Mouse (Mus musculus) liver, embryonic 14.5 days (tissue): Measurements from ENCODE around the gene Fgfr2. TPM values are rescaled to one million over a fixed set of nuclear protein-coding genes. Genes with fewer than 3 reads are reported as not detected.

ENCODE experiments used
- ATAC-seq: fragments of 200-750 bp; cut with Nextera tagmentation; 2 replicates; pipeline ENCODE4 v1.8.0; 2017; ENCODE audit warnings: moderate number of reproducible peaks, mild to moderate bottlenecking, moderate library complexity; ENCODE audit not compliant: insufficient read depth
- DNase-seq, 3 experiments: peaks; one replicate each; pipeline ENCODE4 v3.0.0-alpha.2; 2012 to 2013; ENCODE audit warnings: low read depth in 3 of 3, low spot score in 3 of 3
- H3K27ac ChIP-seq: fragments of 300-500 bp; sonication (generic); 2 replicates; pipeline ENCODE4 v1.5.1; 2014; ENCODE audit warnings: moderate library complexity, mild to moderate bottlenecking, control low read depth, inconsistent platforms
- H3K27me3 ChIP-seq: fragments of 300-500 bp; sonication (generic); 2 replicates; pipeline ENCODE4 v1.6.1; 2014; ENCODE audit warnings: mild to moderate bottlenecking, low read length, moderate library complexity; ENCODE audit not compliant: control insufficient read depth, insufficient read depth
- H3K36me3 ChIP-seq: fragments of 300-500 bp; sonication (generic); replicated peaks from 2 replicates; pipeline ENCODE4 v1.6.1; 2014; ENCODE audit warnings: low read depth; ENCODE audit not compliant: control insufficient read depth, insufficient read depth
- H3K4me1 ChIP-seq, 2 experiments: fragments of 200-500 bp in 1 of 2; fragments of 300-500 bp in 1 of 2; sonication (generic) in 1 of 2; replicated peaks; 2 replicates each; pipeline ENCODE4 v1.6.1; 2012 to 2014; ENCODE audit warnings: antibody characterized with exemption in 1 of 2, inconsistent platforms in 1 of 2, low read length in 1 of 2; ENCODE audit not compliant: control insufficient read depth in 2 of 2, insufficient read depth in 2 of 2
- H3K4me2 ChIP-seq: fragments of 300-500 bp; sonication (generic); 2 replicates; pipeline ENCODE4 v1.6.1; 2014; ENCODE audit warnings: low read depth, mild to moderate bottlenecking, control low read depth, moderate library complexity
- H3K4me3 ChIP-seq, 2 experiments: fragments of 200-500 bp in 1 of 2; fragments of 300-500 bp in 1 of 2; sonication (generic) in 1 of 2; 2 replicates each; pipeline ENCODE4 v1.5.1; 2012 to 2014; ENCODE audit warnings: low read depth in 2 of 2, low read length in 2 of 2, mild to moderate bottlenecking in 2 of 2, control low read depth in 1 of 2, inconsistent platforms in 1 of 2, moderate library complexity in 1 of 2; ENCODE audit not compliant: insufficient read depth in 1 of 2
- H3K9ac ChIP-seq: fragments of 300-500 bp; sonication (generic); replicated peaks from 2 replicates; pipeline ENCODE4 v1.6.1; 2014; ENCODE audit warnings: mild to moderate bottlenecking, control low read depth, moderate library complexity
- H3K9me3 ChIP-seq: fragments of 300-500 bp; sonication (generic); 2 replicates; pipeline ENCODE4 v1.6.1; 2016; ENCODE audit warnings: low read length, mixed read lengths; ENCODE audit not compliant: control insufficient read depth
- CTCF ChIP-seq: IDR thresholded peaks from 2 replicates; pipeline ENCODE4 v1.5.1; 2016; ENCODE audit warnings: antibody characterized with exemption, low read depth, control low read depth
- EP300 ChIP-seq: IDR thresholded peaks from 2 replicates; pipeline ENCODE4 v1.6.1; 2016; ENCODE audit warnings: antibody characterized with exemption, low read depth
- WGBS: fragments of 180-500 bp; shearing (Covaris S2); extraction: QIAGEN DNeasy Blood & Tissue Kit; methylation state at CpG from one replicate; pipeline ENCODE4 v1.1.7; 2014; ENCODE audit not compliant: insufficient replicate concordance; 5-methylcytosine and 5-hydroxymethylcytosine counted together
- polyA plus RNA-seq, 2 experiments: library from polyadenylated mRNA; depleted of rRNA in 1 of 2; stranded (reverse) in 1 of 2; unstranded in 1 of 2; fragments of >200 nt; fragmentation: Nextera tagmentation in 1 of 2; extraction: Ambion mirVana in 1 of 2; gene quantifications; 2 replicates each; pipeline versions ENCODE4 v1.2.1 to v1.2.3; 2012 to 2014

Gene Fgfr2
- polyA plus RNA-seq, 2 experiments: 7.9 to 8.8 TPM

- no peak overlapping the region for H3K4me3 ChIP-seq
- TF ChIP-seq CTCF (peak; percentile 33; the same call in 1 of the 2 replicates), EP300 (no peak)
- WGBS: 38% methylated on average over 5 of the region's 5 CpGs
- H3K9ac ChIP-seq: no peak overlapping the region
- ATAC-seq (no peak), DNase-seq (no peak)
- H3K36me3 ChIP-seq: no peaks in the 10 kb centered on the region
- H3K9me3 ChIP-seq: no peaks in the 10 kb centered on the region
- no peaks in the 10 kb centered on the region for H3K27me3 ChIP-seq
- no peak overlapping the region for H3K4me2 ChIP-seq
- no peak overlapping the region for H3K27ac ChIP-seq
- no peaks in the 10 kb centered on the region for H3K4me1 ChIP-seq
Measured at GRCm38 (mm10) chr7:130914693-130915363, 2208.3 kb downstream of the Fgfr2 start.

DNA sequence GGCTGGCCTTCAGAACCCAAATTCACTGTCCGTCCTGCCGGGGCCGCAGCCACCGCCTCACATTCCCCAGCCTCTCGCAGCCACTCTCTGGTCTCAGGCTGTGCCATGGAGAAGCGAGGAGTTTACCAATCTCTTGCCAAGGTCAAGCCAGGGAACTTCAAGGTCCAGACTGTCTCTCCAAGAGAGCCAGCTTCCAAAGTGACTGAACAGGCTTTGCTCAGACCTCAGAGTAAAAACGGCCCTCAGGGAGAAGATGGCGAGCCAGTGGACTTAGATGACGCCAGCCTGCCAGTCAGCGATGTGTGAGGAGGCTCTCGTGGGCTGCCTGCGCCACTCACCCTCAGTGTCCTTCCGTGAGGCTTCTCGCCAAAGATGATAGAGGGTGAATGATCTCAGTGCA, 2212.3 kb downstream of the Fgfr2 start:
- no peak for ATAC-seq
- Histone ChIP-seq H3K9me3 (no peaks in the 10 kb centered on the region), H3K4me2 (no peak overlapping the region), H3K27ac (no peak overlapping the region), H3K9ac (no peak overlapping the region), H3K27me3 (no peaks in the 10 kb centered on the region), H3K36me3 (no peaks in the 10 kb centered on the region), H3K4me1 (no peaks in the 10 kb centered on the region), H3K4me3 (no peak overlapping the region)
- 76% methylated on average over 14 of the region's 14 CpGs for WGBS
- TF ChIP-seq EP300 (no peak), CTCF (no peak)
- DNase-seq: no peak

DNA sequence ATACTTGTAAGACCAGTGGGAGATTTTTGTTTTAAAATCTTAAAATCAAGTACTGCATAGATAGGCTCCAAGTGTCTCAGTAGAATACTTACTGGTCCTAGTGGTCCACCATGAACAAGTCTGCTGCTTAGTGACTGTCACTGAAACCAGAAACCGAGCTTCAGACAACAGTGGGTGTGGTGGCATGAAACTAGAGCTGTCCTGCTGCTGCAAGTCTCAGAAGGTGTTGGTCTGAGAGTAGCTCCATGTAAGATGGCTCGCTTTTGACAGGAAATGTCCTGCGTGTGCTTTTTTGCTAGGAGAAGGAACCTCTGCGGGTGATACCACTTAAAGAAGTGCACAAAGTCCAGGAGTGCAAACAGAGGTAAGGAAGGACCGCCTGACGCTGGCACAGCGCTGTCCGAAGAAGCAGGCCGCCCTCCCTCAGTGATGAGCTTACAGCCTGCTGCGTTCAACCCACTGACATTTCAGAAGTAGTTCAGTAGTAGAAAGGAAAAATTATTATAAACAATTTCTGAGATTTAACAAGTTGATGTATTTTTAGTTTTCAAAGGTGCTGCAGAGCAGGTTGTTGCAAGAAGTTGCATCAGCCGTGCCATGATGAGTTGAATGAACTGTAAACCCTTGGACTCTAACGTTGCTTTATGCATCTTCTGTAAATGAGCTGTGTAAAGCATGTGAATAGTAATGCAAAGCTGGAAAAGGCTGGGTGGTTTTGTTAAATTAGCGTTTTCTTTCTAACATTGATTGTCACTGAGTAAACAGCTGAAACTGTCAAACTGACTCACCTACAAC, 2218.4 kb downstream of the Fgfr2 start:
- no peaks in the 10 kb centered on the region for H3K9me3 ChIP-seq
- H3K4me1 ChIP-seq: no peaks in the 10 kb centered on the region
- H3K4me3 ChIP-seq: no peak overlapping the region
- H3K9ac ChIP-seq: no peak overlapping the region
- TF ChIP-seq CTCF (no peak), EP300 (no peak)
- WGBS: 71% methylated on average over 13 of the region's 13 CpGs
- H3K27me3 ChIP-seq: no peaks in the 10 kb centered on the region
- ATAC-seq (no peak), DNase-seq (no peak)
- no peaks in the 10 kb centered on the region for H3K36me3 ChIP-seq
- no peak overlapping the region for H3K4me2 ChIP-seq
- no peak overlapping the region for H3K27ac ChIP-seq

DNA sequence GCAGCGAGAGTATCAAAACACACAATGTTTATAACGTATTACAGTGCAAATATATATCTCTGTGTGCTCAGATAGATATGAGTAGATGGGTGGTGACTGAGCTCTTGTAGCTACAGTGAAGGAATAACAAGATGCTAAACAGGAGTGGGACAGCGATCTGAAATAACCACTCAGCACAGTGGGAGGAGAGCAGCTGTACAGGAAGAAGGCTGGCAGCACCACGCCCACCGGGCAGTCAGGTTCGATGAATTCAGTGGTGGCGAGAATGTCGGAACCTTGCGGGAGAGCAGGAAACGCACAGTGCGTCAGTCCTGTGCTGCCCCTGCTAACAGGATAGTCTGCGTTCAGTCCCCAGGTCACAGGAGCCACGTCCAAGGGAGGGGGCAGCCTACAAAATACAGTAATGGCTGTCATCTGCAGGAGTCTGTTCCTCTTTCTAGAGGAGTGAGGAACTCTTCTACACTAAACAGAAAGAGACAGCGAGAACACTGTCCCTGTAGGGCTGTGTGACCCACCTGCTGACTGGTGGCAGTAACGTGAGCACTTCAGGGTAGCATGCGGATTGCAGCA, 2219.6 kb downstream of the Fgfr2 start:
- no peak for ATAC-seq

DNA sequence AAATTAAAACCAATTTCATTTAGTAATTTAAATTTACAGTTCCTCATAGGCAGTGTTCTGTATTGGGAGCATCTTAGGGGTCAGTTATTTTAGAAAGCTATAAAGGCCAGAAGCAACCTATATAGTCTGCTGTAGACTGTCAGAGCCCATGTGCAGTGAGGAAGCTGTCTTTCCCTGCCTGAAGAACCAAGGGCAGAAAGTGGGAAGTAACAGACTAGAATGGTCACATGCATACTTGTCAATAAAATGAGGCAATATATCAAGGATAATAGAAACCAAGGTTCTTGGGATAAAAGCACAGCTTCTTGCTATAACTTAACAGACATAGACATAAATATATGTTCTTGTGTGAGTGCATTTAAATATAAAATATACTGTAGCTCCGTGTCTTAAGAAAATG, 2220.2 kb downstream of the Fgfr2 start:
- Histone ChIP-seq H3K36me3 (no peaks in the 10 kb centered on the region), H3K9ac (no peak overlapping the region), H3K9me3 (no peaks in the 10 kb centered on the region), H3K27ac (no peak overlapping the region), H3K4me1 (no peaks in the 10 kb centered on the region), H3K4me3 (no peak overlapping the region), H3K4me2 (no peak overlapping the region), H3K27me3 (no peaks in the 10 kb centered on the region)
- no peak for ATAC-seq
- 62% methylated on average over 1 of the region's 1 CpGs for WGBS
- TF ChIP-seq CTCF: no peak
- TF ChIP-seq EP300: no peak
- DNase-seq: no peak

More for the DNA sequence above, 2219.6 kb downstream of the Fgfr2 start:
- no peak for TF ChIP-seq CTCF
- TF ChIP-seq EP300: no peak
- Histone ChIP-seq H3K9ac (no peak overlapping the region), H3K4me3 (no peak overlapping the region), H3K36me3 (no peaks in the 10 kb centered on the region), H3K4me2 (peak overlapping the region; percentile 6; the same call in 1 of the 2 replicates), H3K27me3 (no peaks in the 10 kb centered on the region), H3K9me3 (no peaks in the 10 kb centered on the region), H3K4me1 (no peaks in the 10 kb centered on the region), H3K27ac (no peak overlapping the region)
- no peak for DNase-seq
- 52% methylated on average over 16 of the region's 16 CpGs for WGBS
